Comparison of ENCODE assay signal across 7 mouse cellular contexts in genomic region chr1:133825543-133825942, GRCm38 (mm10). TPM values are rescaled to one million over a fixed set of nuclear protein-coding genes. Genes with fewer than 3 reads are reported as not detected.
DNase-seq lines count a peak whose midpoint lies in the region; ATAC-seq lines count a peak whose summit lies in the region.

No protein-coding gene starts in this region.

- WGBS in intestine, embryonic 15.5 days = 15% methylated on average over 8 of the region's 8 CpGs
- WGBS in neural tube, embryonic 11.5 days = 9% methylated on average over 8 of the region's 8 CpGs

- peak; percentile 92 for ATAC-seq in intestine, embryonic 15.5 days
- peak; percentile 87 for ATAC-seq in neural tube, embryonic 11.5 days (ENCODE audit: insufficient read depth, low FRiP score, low TSS enrichment)

- H3K4me2 ChIP-seq in intestine, embryonic 15.5 days (replicated peaks) = no peak overlapping the region
- no peak overlapping the region for H3K4me2 ChIP-seq in neural tube, embryonic 11.5 days (ENCODE audit: low read depth)

- H3K9me3 ChIP-seq in intestine, embryonic 15.5 days = no peaks in the 10 kb centered on the region
- no peaks in the 10 kb centered on the region for H3K9me3 ChIP-seq in neural tube, embryonic 11.5 days (ENCODE audit: control insufficient read depth, low read length)

- no peak overlapping the region for H3K27ac ChIP-seq in intestine, embryonic 15.5 days
- H3K27ac ChIP-seq in neural tube, embryonic 11.5 days (ENCODE audit: low read depth, low read length) = peak overlapping the region; percentile 57; the same call in 1 of the 2 replicates

- no peak overlapping the region for H3K9ac ChIP-seq in intestine, embryonic 15.5 days
- H3K9ac ChIP-seq in neural tube, embryonic 11.5 days (ENCODE audit: low read length) = no peak overlapping the region

- H3K36me3 ChIP-seq in intestine, embryonic 15.5 days = no peaks in the 10 kb centered on the region
- no peaks in the 10 kb centered on the region for H3K36me3 ChIP-seq in neural tube, embryonic 11.5 days (ENCODE audit: control insufficient read depth, insufficient read depth, low read length)

- DNase-seq in ovary, postnatal 36 days (ENCODE audit: low spot score) = peak; percentile 28
- DNase-seq in ovary, postnatal 10 days (ENCODE audit: low spot score) = no peak
- DNase-seq in embryo, embryonic 11 days = peak; percentile 81
- peak; percentile 78 for DNase-seq in neural tube, embryonic 11.5 days (ENCODE audit: low spot score)
- no peak for DNase-seq in frontal cortex, postnatal 14 days (ENCODE audit: low spot score in 2 of 2)
- no peak for DNase-seq in right cerebral cortex, postnatal 4 days

- no peaks in the 10 kb centered on the region for H3K27me3 ChIP-seq in intestine, embryonic 15.5 days (replicated peaks)
- no peaks in the 10 kb centered on the region for H3K27me3 ChIP-seq in neural tube, embryonic 11.5 days (ENCODE audit: control insufficient read depth, insufficient read depth, low read length)

- H3K4me1 ChIP-seq in intestine, embryonic 15.5 days (replicated peaks) = peaks cover 14% of the 10 kb centered on the region; the same call in 1 of the 2 replicates
- H3K4me1 ChIP-seq in neural tube, embryonic 11.5 days (ENCODE audit: control insufficient read depth, insufficient read depth, low read length) = peaks cover 10% of the 10 kb centered on the region

- H3K4me3 ChIP-seq in intestine, embryonic 15.5 days (replicated peaks) = no peak overlapping the region
- H3K4me3 ChIP-seq in neural tube, embryonic 11.5 days (ENCODE audit: low read depth, low read length) = no peak overlapping the region

RNA-seq across cellular contexts. Expression of gene Atp2b4, which starts 24.7 kb away (rescaled TPM):
- 18.2 and 19.9 TPM in 2 replicates for polyA plus RNA-seq in intestine, embryonic 15.5 days (2015; fragmentation: Nextera tagmentation; extraction: Ambion mirVana)
- 9.6 and 10.3 TPM in 2 replicates for polyA plus RNA-seq in neural tube, embryonic 11.5 days (2014; fragmentation: Nextera tagmentation; extraction: Ambion mirVana)

Comparison
In these comparisons a context has a peak if more than half of its experiments do, and no peak if none do; other contexts are left out.
1. DNase-seq: peak in ovary, postnatal 36 days (single experiment), embryo, embryonic 11 days (single experiment) and neural tube, embryonic 11.5 days (single experiment); none in ovary, postnatal 10 days (single experiment), frontal cortex, postnatal 14 days (0 of 2) and right cerebral cortex, postnatal 4 days (single experiment).